10 mouse cellular contexts compared by ENCODE assay signal in the genomic region with DNA sequence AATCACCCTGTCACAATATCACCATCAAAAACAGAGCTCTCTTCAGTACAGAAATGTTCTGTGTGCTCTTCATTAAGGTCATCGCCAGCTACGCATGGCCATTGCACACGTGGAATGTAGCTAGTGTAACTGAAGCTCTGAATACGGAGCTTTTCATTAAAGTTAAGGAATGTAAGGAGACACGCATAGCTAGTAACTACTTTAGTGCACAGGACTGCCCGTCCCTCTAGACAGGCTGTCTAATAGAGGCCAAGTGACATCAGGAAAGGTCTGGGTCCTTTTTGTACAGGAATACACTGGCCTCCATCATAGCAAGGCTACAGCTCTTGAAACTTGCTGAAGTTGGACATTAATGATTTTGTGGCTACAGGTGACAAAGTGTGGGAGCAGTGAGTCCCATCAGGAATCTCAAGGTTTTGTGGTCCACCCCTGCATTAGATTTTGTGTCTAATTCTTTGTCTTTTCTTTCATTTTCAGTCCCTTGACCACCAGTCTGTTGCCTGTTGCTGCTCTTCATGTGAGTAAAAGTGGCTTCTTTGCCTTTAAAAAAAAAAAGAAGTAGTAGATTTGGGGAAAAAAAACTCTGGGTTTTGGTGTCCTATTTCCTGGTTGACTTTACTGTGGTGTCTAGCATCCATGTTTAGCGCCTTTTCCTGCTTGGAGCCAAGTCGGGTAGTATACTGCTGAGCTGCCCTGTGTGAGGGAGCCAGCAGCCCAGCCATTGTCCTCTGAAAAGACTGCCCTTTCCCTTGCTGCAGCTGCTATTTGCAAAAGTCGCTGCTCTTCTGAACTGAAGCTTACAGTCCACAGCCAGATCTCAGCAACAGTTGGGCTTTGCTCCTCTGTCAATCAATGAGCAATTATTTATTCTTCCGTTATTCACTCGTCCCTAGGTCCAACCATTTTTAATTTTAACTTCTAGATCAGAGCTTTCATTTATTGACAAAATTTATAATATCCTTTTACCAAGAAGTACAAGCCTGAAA.
DNase-seq lines count a peak whose midpoint lies in the region; ATAC-seq lines count a peak whose summit lies in the region.
"Had no signal": no experiment of that assay in that cellular context is flagged by ENCODE, and none has a peak within 500 bp of the region (broad histone marks: within the 10 kb centered on the region; RNA-seq: fewer than 3 reads in every experiment).

No protein-coding gene starts in this region.

- no peaks in the 10 kb centered on the region for H3K27me3 ChIP-seq in midbrain, embryonic 10.5 days (ENCODE audit: low read depth, poor library complexity, severe bottlenecking)
- no peaks in the 10 kb centered on the region for H3K27me3 ChIP-seq in midbrain, embryonic 13.5 days
- H3K27me3 ChIP-seq in hindbrain, embryonic 13.5 days, result no peaks in the 10 kb centered on the region
- H3K27me3 ChIP-seq: limb, embryonic 12.5 days; neural tube, embryonic 12.5 days had no signal

- H3K4me1 ChIP-seq in midbrain, embryonic 10.5 days, result peaks cover 30% of the 10 kb centered on the region
- H3K4me1 ChIP-seq in midbrain, embryonic 13.5 days (replicated peaks), result peaks cover 28% of the 10 kb centered on the region
- peaks cover 34% of the 10 kb centered on the region for H3K4me1 ChIP-seq in hindbrain, embryonic 13.5 days (replicated peaks)
- H3K4me1 ChIP-seq: limb, embryonic 12.5 days had no signal

- H3K4me3 ChIP-seq in midbrain, embryonic 10.5 days, result no peak overlapping the region
- no peak overlapping the region for H3K4me3 ChIP-seq in midbrain, embryonic 13.5 days (replicated peaks)
- H3K4me3 ChIP-seq in hindbrain, embryonic 13.5 days, result no peak overlapping the region
- H3K4me3 ChIP-seq: limb, embryonic 12.5 days; neural tube, embryonic 12.5 days had no signal

- DNase-seq in gastrocnemius, postnatal 14 days, result peak; percentile 47
- no peak for DNase-seq in gastrocnemius, adult 18-20 months (ENCODE audit: low spot score)
- peak; percentile 54 for DNase-seq in midbrain, embryonic 10.5 days (ENCODE audit: low spot score)
- DNase-seq in yolk sac, embryonic 10.5 days (ENCODE audit: low spot score), result no peak
- no peak for DNase-seq in frontal cortex, adult 2 months (ENCODE audit: extremely low spot score in 1 of 2, low spot score in 1 of 2)
- DNase-seq in layer of hippocampus, adult 9-10 months (ENCODE audit: low spot score), result no peak

- 58% methylated on average over 11 of the region's 11 CpGs for WGBS in midbrain, embryonic 10.5 days
- WGBS in midbrain, embryonic 13.5 days, result 45% methylated on average over 11 of the region's 11 CpGs
- 49% methylated on average over 11 of the region's 11 CpGs for WGBS in hindbrain, embryonic 13.5 days

- intact Hi-C loops in gastrocnemius, postnatal 14 days (cut with DNase I; ENCODE audit: low total_unique reads), result no loop called here

- no peak for ATAC-seq in midbrain, embryonic 13.5 days
- 0 out of 2 replicates have a peak, but pooled peaks have one; percentile 43 for ATAC-seq in hindbrain, embryonic 13.5 days (ENCODE audit: low FRiP score)

- H3K36me3 ChIP-seq in midbrain, embryonic 10.5 days, result no peaks in the 10 kb centered on the region
- no peaks in the 10 kb centered on the region for H3K36me3 ChIP-seq in midbrain, embryonic 13.5 days
- H3K36me3 ChIP-seq in hindbrain, embryonic 13.5 days, result no peaks in the 10 kb centered on the region
- H3K36me3 ChIP-seq: limb, embryonic 12.5 days; neural tube, embryonic 12.5 days had no signal

- no peak overlapping the region for H3K9ac ChIP-seq in midbrain, embryonic 13.5 days (replicated peaks)
- H3K9ac ChIP-seq in hindbrain, embryonic 13.5 days, result no peak overlapping the region
- H3K9ac ChIP-seq: limb, embryonic 12.5 days; neural tube, embryonic 12.5 days had no signal

- H3K9me3 ChIP-seq in midbrain, embryonic 10.5 days (replicated peaks), result no peaks in the 10 kb centered on the region
- no peaks in the 10 kb centered on the region for H3K9me3 ChIP-seq in midbrain, embryonic 13.5 days
- no peaks in the 10 kb centered on the region for H3K9me3 ChIP-seq in hindbrain, embryonic 13.5 days
- H3K9me3 ChIP-seq: limb, embryonic 12.5 days; neural tube, embryonic 12.5 days had no signal

- no peak overlapping the region for H3K4me2 ChIP-seq in midbrain, embryonic 13.5 days (replicated peaks)
- H3K4me2 ChIP-seq in hindbrain, embryonic 13.5 days, result no peak overlapping the region
- H3K4me2 ChIP-seq: limb, embryonic 12.5 days; neural tube, embryonic 12.5 days had no signal

- peak overlapping the region; percentile 81 for H3K27ac ChIP-seq in midbrain, embryonic 10.5 days (replicated peaks)
- H3K27ac ChIP-seq in midbrain, embryonic 13.5 days, result no peak overlapping the region; the same call in 1 of the 2 replicates
- no peak overlapping the region for H3K27ac ChIP-seq in hindbrain, embryonic 13.5 days
- H3K27ac ChIP-seq: limb, embryonic 12.5 days; neural tube, embryonic 12.5 days had no signal

Comparison
In these comparisons a context has a peak if more than half of its experiments do, and no peak if none do; other contexts are left out.
1. DNase-seq: peak in gastrocnemius, postnatal 14 days (single experiment) and midbrain, embryonic 10.5 days (single experiment); none in gastrocnemius, adult 18-20 months (single experiment), yolk sac, embryonic 10.5 days (single experiment), frontal cortex, adult 2 months (0 of 2) and layer of hippocampus, adult 9-10 months (single experiment).